Mouse (Mus musculus) heart, postnatal 0 days (tissue): ENCODE results near the gene Selenom. TPM values are rescaled to one million over a fixed set of nuclear protein-coding genes. Genes with fewer than 3 reads are reported as not detected.

Experiments used
- ATAC-seq: fragments of 200-750 bp; cut with Nextera tagmentation; 2 replicates; pipeline ENCODE4 v1.8.0; 2017; ENCODE audit warnings: low read depth, moderate number of reproducible peaks, moderate library complexity; ENCODE audit not compliant: insufficient read depth
- DNase-seq: peaks from one replicate; pipeline ENCODE4 v3.0.0-alpha.2; 2016; ENCODE audit warnings: low spot score
- H3K27ac ChIP-seq: fragments of 300-500 bp; sonication (generic); 2 replicates; pipeline ENCODE4 v1.5.1; 2014; ENCODE audit warnings: low read depth, mild to moderate bottlenecking
- H3K27me3 ChIP-seq: fragments of 300-500 bp; sonication (generic); 2 replicates; pipeline ENCODE4 v1.6.1; 2014; ENCODE audit warnings: low read length, mixed read lengths; ENCODE audit not compliant: control insufficient read depth, insufficient read depth
- H3K36me3 ChIP-seq: fragments of 300-500 bp; sonication (generic); replicated peaks from 2 replicates; pipeline ENCODE4 v1.6.1; 2014; ENCODE audit warnings: low read length, mixed read lengths; ENCODE audit not compliant: control insufficient read depth, insufficient read depth
- H3K4me1 ChIP-seq: fragments of 300-500 bp; sonication (generic); 2 replicates; pipeline ENCODE4 v1.6.1; 2014; ENCODE audit warnings: antibody characterized with exemption; ENCODE audit not compliant: control insufficient read depth, insufficient read depth
- H3K4me2 ChIP-seq: fragments of 300-500 bp; sonication (generic); 2 replicates; pipeline ENCODE4 v1.6.1; 2014; ENCODE audit warnings: low read depth, mild to moderate bottlenecking, low read length, moderate library complexity
- H3K4me3 ChIP-seq: fragments of 300-500 bp; sonication (generic); 2 replicates; pipeline ENCODE4 v1.5.1; 2014; ENCODE audit warnings: low read depth, low read length
- H3K9ac ChIP-seq: fragments of 300-500 bp; sonication (generic); replicated peaks from 2 replicates; pipeline ENCODE4 v1.6.1; 2014; ENCODE audit warnings: low read depth, low read length, mixed read lengths
- H3K9me3 ChIP-seq: fragments of 300-500 bp; sonication (generic); replicated peaks from 2 replicates; pipeline ENCODE4 v1.6.1; 2016; ENCODE audit warnings: low read length; ENCODE audit not compliant: control insufficient read depth
- CTCF ChIP-seq: IDR thresholded peaks from 2 replicates; pipeline ENCODE4 v1.5.1; 2016; ENCODE audit warnings: antibody characterized with exemption, control low read depth, low read depth
- EP300 ChIP-seq: IDR thresholded peaks from 2 replicates; pipeline ENCODE4 v1.6.1; 2016; ENCODE audit warnings: antibody characterized with exemption, low read depth
- WGBS: fragments of 180-500 bp; shearing (Covaris S2); extraction: QIAGEN DNeasy Blood & Tissue Kit; methylation state at CpG from one replicate; pipeline ENCODE4 v1.1.7; 2014; 5-methylcytosine and 5-hydroxymethylcytosine counted together
- polyA plus RNA-seq: library from polyadenylated mRNA; unstranded; fragments of >200 nt; fragmentation: Nextera tagmentation; extraction: Ambion mirVana; gene quantifications from 2 replicates; pipeline ENCODE4 v1.2.1, GENCODE M21; 2015
- total RNA-seq: library from RNA; depleted of rRNA; stranded (reverse); fragments of >200 nt; gene quantifications from 2 replicates; pipeline ENCODE4 v1.2.3, GENCODE M21; 2014; ENCODE audit warnings: low replicate concordance

Selenom gene
- total and polyA plus RNA-seq, 2 experiments from 2014 or later = 129 to 147 TPM

DNA sequence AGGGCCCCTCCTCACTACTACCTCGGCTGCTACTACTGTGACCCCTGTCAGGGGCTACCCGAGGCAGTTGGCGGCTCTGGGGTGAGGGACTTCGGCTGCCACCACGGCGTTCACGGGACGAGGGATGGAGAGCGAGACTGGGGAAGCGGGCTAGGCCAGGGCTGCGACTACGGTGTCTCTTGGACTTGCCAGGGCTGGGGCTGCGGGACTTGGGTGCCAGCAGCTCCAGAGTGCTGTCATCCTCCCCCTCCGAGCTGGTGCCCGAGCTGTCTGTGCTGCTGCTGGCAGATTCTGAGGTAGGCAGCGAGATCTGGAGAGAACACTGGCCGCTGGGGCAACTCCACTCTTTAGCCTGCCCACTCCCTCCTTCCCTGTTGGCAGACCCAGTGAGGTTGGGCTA is 19.6 kb upstream of the Selenom start:
- Histone ChIP-seq H3K4me3 (no peak overlapping the region), H3K4me1 (no peaks in the 10 kb centered on the region), H3K9me3 (no peaks in the 10 kb centered on the region), H3K27ac (no peak overlapping the region), H3K4me2 (no peak overlapping the region), H3K9ac (no peak overlapping the region), H3K36me3 (peaks cover 15% of the 10 kb centered on the region), H3K27me3 (no peaks in the 10 kb centered on the region)
- TF ChIP-seq CTCF = no peak
- TF ChIP-seq EP300 = no peak
- ATAC-seq (no peak), DNase-seq (no peak)
- WGBS = 76% methylated on average over 17 of the region's 17 CpGs

DNA sequence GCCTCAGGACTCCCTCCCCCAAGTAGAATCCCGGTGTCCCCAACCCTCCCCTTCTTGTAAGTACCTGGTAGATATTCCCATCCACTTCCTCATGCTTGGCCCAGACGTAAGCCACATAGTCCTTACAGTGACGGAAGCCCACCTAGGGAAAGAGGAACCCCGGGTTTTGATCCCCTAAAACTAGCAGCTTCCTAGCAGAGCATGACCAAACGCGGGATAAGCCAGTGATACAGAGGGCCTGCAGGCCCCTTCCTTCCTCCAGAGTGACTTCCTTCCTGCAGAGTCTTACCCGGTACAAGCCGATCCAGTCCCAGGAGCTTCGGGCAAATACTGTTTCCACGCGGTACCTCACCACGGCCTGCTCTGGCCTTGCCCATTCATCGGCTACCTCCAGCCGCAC is 19.0 kb upstream of the Selenom start:
- Histone ChIP-seq H3K27me3 (no peaks in the 10 kb centered on the region), H3K27ac (no peak overlapping the region), H3K4me3 (no peak overlapping the region), H3K4me1 (no peaks in the 10 kb centered on the region), H3K9me3 (no peaks in the 10 kb centered on the region), H3K4me2 (no peak overlapping the region), H3K36me3 (peaks cover 15% of the 10 kb centered on the region), H3K9ac (no peak overlapping the region)
- 68% methylated on average over 14 of the region's 14 CpGs for WGBS
- no peak for DNase-seq
- no peak for ATAC-seq
- no peak for TF ChIP-seq EP300
- TF ChIP-seq CTCF = no peak

DNA sequence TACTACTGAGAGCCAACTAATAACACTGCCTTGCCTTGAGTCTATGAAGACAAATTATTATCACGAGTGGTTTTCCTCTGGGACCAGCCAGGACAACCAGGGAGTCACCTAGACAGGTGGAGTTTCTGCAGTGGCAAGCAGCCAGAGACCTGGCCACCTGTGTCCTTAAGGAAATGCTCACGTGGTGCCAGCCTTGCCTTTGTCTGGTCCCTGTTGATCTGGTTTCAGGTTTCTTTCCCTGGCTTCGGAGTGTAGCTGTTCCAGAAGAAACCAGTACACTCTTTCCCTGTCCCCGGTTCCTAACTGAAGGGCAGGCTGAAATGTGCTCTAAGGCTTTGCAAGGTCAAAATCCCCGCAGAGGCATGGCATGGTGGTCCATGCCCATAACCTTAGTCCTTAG is 17.7 kb upstream of the Selenom start:
- DNase-seq = no peak
- H3K9ac ChIP-seq = no peak overlapping the region
- peaks cover 20% of the 10 kb centered on the region for H3K36me3 ChIP-seq
- no peak overlapping the region for H3K4me3 ChIP-seq
- no peak overlapping the region for H3K4me2 ChIP-seq
- H3K9me3 ChIP-seq = no peaks in the 10 kb centered on the region
- no peak for ATAC-seq
- 65% methylated on average over 5 of the region's 5 CpGs for WGBS
- TF ChIP-seq CTCF (no peak), EP300 (no peak)
- H3K27me3 ChIP-seq = no peaks in the 10 kb centered on the region
- no peaks in the 10 kb centered on the region for H3K4me1 ChIP-seq
- H3K27ac ChIP-seq = no peak overlapping the region

DNA sequence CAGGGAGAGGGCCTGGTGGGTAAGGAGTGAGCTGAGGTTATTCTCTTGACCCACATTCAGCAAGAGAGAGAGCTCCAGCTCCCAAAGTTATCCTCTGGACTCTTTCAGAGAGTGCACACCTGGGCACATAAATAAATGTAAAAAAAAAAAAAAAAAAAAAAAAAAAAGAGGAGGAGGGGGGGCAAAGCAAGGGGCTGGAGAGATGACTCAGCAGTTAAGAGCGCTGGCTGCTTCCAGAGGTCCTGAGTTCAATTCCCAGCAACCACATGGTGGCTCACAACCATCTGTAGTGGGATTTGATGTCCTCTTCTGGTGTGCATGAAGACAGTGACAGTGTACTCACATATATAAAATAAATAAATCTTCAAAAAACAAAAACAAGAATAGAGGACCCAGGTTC is 17.2 kb upstream of the Selenom start:
- Histone ChIP-seq H3K4me2 (no peak overlapping the region), H3K9me3 (no peaks in the 10 kb centered on the region), H3K27me3 (no peaks in the 10 kb centered on the region), H3K36me3 (peaks cover 20% of the 10 kb centered on the region), H3K4me1 (no peaks in the 10 kb centered on the region), H3K9ac (no peak overlapping the region), H3K4me3 (no peak overlapping the region), H3K27ac (no peak overlapping the region)
- WGBS = 100% methylated on average over 1 of the region's 1 CpGs
- no peak for ATAC-seq
- TF ChIP-seq EP300 (no peak), CTCF (no peak)
- DNase-seq = no peak

DNA sequence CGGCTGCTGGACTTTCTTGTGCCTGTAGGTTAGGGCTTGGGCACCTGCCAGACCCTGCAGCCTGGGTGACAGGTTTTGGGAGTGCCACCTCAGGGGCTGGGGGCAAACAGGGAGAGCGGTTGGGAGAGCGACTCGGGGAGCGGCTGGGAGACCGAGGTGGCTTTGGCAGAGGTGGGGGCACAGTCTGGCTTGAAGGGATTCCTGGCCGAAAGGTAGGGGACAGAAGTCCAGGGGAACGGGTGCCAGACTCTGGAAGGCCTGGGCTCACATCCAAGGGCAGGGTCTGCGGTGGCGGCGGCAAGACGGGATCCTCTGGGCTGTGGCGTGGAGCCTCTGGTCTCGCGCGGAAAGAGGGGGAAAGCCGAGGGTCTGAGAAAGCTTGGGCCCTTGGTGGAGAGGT is 12.4 kb upstream of the Selenom start:
- no peak for DNase-seq
- Histone ChIP-seq H3K9ac (no peak overlapping the region), H3K4me3 (no peak overlapping the region), H3K4me1 (0 out of 2 replicates have a peak, but pooled peaks cover 14% of the 10 kb centered on the region), H3K27ac (no peak overlapping the region), H3K9me3 (no peaks in the 10 kb centered on the region), H3K4me2 (no peak overlapping the region), H3K27me3 (no peaks in the 10 kb centered on the region), H3K36me3 (peaks cover 20% of the 10 kb centered on the region)
- TF ChIP-seq EP300 (no peak), CTCF (no peak)
- 65% methylated on average over 17 of the region's 17 CpGs for WGBS
- no peak for ATAC-seq

DNA sequence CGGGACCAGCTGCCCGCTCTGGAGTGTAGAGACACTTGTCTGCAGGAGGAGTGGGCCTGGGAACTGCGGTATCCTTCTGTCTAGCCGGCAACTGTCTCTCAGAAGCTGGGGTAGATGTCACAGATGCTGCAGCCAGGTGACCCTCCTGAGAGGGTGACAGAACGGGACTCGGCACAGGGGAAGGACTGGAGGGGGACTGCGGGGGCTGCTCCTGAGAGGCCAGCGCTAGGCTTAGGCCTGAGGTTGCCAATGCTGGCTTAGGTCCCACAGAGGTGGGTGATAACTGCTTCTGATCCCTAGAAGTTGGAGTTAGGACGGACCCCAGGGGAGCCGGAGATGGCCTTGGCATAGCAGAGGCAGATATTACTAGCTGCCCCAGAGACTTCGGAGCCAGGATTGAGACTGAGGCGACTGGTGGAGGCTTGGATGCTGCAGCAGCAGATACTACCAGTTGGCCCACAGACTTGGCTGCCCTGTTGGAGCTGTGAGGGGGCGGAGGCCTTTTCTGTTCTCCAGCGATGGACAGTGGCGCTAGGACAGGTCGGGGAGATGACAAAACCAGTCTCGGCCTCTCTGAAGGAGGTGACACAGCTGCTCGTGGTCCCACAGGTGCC is 11.9 kb upstream of the Selenom start:
- TF ChIP-seq CTCF (no peak), EP300 (no peak)
- no peak overlapping the region for H3K9ac ChIP-seq
- no peaks in the 10 kb centered on the region for H3K27me3 ChIP-seq
- H3K27ac ChIP-seq = no peak overlapping the region
- no peaks in the 10 kb centered on the region for H3K9me3 ChIP-seq
- H3K4me1 ChIP-seq = 0 out of 2 replicates have a peak, but pooled peaks cover 14% of the 10 kb centered on the region
- no peak overlapping the region for H3K4me3 ChIP-seq
- peaks cover 19% of the 10 kb centered on the region for H3K36me3 ChIP-seq
- no peak overlapping the region for H3K4me2 ChIP-seq
- no peak for DNase-seq
- WGBS = 77% methylated on average over 17 of the region's 18 CpGs
- no peak for ATAC-seq
